Mouse (Mus musculus) cerebellum, adult 18-20 months (tissue): Measurements from ENCODE around the gene Vmac.

Experiments
- DNase-seq, 2 experiments: peaks; one replicate each; pipeline ENCODE4 v3.0.0; 2021

The Vmac gene

DNA sequence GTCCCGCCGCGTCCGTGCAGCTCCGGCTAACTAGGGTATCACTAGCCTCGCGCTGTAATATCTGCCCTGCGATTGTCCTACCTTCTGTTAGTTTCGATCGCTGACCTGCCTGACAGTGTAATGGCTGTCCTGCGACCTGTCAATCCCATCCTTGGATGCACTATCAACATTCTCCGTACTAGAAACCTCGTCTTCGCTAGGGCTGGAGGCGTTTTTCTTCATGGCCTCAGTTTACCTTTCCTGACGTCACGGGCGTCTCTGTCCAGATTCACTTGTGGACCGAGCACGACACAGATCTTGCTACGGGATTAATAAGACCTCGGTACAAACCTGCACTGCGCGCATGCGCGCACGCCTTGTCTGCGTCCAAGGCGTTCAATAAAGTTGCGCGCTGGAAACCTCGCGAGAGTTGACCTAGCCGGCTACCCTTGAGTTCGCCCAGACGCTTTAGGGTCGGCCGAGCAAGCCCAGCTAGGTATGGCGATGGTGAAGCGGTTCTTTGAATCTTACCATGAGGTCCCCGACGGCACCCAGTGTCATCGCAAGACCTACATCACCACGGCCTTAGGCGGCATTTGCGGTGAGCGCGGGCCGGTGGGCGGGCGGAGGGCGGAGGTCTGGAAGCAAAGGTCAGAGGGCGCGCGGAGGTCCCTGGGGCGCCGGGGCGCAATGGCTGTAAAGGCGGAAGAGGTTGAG, at the start of gene Vmac, which contains the start of gene Ndufa11:
TSS of gene Vmac (minus strand) at position 660 of the 696 bp plus-strand sequence.
TSS of gene Ndufa11 (plus strand) at position 405 of the 696 bp plus-strand sequence.
- DNase-seq = peak; percentile 91

GRCm38 (mm10) chr17:56766631-56767405, 49.0 kb upstream of the Vmac start:
- DNase-seq = peak in 1 of 2 experiments; percentile 35

- DNase-seq = no peak
Observed at GRCm38 (mm10) chr17:56765431-56765830, 47.6 kb upstream of the Vmac start.

GRCm38 (mm10) chr17:56764474-56765354, 46.9 kb upstream of the Vmac start, which contains the start of gene Dus3l:
TSS of gene Dus3l (plus strand) at chr17:56764757.
- DNase-seq = peak; percentile 92

GRCm38 (mm10) chr17:56763741-56764250, 46.0 kb upstream of the Vmac start:
- peak in 1 of 2 experiments; percentile 41 for DNase-seq

DNA sequence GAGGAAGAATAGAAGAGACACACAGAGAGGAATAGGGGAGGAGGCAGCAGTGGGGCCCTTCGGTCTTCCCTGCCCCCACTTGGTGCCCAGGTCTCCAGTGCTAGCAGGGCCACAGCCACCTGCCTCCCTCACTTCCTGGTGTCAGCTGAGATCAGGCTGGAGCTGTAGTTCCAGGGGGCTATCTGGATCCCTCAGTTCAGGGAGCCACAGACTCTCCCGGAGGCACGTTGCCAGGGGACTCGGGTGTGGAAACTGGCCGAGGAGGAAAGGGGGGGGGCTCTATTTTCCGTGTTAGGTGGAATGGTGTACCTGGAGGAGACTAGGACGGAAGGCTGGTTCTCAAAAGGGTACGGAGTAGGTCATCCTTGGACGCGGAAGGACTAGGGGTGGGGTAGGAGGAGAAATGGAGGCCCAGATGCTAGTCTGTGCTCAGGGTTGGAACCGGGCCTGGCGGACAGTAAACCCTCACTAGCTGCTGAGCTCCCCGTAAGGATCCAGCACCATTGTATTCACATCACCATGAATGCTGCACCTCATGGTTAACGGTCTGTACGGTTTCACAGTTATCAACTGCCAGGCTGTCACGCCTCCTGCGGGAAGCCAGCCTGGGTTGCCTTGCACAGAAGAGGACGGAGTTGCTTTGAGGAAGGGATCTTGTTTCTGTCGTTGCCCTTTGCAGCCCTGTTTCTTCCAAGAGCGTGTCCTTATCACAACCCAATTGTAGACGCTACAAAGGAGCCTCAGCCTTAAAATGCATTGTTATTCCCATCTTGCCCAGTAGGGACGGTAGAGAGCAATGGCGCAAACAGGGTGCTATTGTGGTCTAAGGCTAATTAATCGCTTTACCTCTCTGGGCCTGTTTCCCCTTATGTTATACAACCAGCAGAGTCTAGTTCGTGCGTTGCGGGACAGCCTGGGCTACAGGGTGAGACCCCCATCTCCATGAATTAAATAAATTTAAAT, 45.2 kb upstream of the Vmac start:
- DNase-seq = peak; percentile 62 to 77

- DNase-seq = peak; percentile 86 to 93
Observed at GRCm38 (mm10) chr17:56761991-56762410, 44.2 kb upstream of the Vmac start.

GRCm38 (mm10) chr17:56761077-56761476, 43.3 kb upstream of the Vmac start:
- DNase-seq = peak in 1 of 2 experiments; percentile 34

DNA sequence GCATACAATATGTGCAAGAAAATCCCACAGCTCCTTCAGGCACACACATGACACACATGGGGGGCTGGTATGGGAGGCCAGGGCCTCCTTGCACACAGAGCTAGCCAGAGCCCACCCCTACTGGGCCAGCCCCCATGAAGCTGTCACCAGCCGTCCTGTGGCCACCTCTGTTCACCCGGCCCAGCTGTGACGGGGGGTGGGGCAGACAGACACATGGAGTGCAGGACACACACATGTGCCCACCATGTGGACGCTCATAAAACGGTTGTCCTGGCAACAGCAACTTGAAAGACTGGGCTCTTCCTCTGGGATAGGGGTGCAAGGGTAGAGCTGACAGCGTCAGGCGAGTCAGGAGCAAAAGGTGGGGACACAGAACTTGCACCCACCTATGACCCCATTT, 41.4 kb upstream of the Vmac start:
- DNase-seq = no peak

GRCm38 (mm10) chr17:56758132-56758531, 40.3 kb upstream of the Vmac start:
- peak; percentile 52 to 68 for DNase-seq

- peak; percentile 48 to 61 for DNase-seq
Observed at GRCm38 (mm10) chr17:56757416-56758123, 39.7 kb upstream of the Vmac start, which contains the start of gene Nrtn. TSS of gene Nrtn (minus strand) at chr17:56757530.

DNA sequence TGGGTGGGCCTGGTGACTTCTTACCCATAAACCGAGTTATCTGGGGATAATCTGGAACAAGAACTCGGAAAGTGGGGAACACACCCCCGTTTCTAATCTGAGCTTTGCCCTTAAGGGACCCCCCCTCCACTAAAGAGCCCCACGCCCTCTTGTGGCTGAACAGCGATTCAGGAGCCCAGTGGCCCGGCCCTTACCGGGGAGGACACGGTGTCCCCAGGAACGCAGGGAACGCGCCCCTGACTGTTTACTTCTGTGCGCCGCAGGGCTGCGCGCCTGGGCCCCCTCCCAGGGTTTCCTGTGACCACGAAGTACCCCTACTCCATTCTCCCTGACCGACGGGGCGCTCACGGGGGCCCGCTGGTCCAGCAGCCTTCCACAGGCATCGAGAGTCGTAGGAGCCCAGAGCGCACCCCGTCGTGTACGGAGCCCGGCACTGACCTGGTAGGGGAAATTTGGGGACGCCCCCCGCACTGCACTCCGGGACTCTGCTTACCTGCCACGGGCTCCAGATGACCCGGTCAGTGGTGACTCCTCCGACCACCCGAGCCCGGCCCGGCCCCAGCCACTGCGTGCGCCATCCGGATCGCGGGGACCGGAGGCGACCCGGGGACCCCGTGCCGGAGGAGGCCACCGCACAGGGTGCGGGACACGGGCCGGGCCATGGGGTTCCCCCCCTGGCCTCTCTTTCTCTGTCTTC, 39.0 kb upstream of the Vmac start:
- DNase-seq = no peak

- no peak for DNase-seq
Observed at GRCm38 (mm10) chr17:56754271-56755185, 36.7 kb upstream of the Vmac start.

GRCm38 (mm10) chr17:56753452-56753851, 35.6 kb upstream of the Vmac start:
- no peak for DNase-seq

- no peak for DNase-seq
Observed at GRCm38 (mm10) chr17:56751404-56752072, 33.7 kb upstream of the Vmac start.

- DNase-seq = no peak
Observed at GRCm38 (mm10) chr17:56744173-56744572, 26.4 kb upstream of the Vmac start.

- no peak for DNase-seq
Observed at GRCm38 (mm10) chr17:56740788-56741160, 23.0 kb upstream of the Vmac start.

DNA sequence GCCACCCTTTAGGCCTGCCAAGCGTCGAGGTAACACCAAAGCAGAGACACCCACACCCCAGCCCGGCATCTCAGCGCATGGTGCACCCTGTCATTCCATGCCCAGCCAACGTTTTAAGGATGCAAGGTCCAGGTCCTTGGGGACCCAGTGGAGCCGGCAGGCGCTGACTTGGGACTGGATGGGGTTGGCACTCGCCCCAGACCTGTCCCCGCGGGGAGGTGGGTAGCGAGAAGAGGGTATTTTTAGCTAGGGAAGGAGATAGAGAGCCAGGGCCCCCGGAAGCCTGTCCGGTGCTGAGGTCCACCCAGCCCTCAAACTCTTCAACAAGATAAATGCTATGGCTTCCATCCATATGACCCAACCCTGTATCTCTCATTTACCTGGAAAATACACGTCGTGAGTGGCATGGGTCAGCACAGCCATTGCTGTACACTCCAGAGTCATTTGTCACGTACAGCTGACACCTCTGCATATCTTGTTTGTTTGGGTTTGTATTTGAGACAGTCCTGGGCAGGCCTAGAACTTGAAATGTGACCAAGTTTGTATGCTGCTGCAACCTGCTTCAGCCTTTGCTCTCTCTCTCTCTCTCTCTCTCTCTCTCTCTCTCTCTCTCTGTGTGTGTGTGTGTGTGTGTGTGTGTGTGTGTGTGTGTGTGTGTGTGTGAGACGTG, 22.4 kb upstream of the Vmac start:
- DNase-seq = no peak
